Mouse (Mus musculus) lung, adult 2 months (tissue): ENCODE measurements around the gene Skil. TPM values are rescaled to one million over a fixed set of nuclear protein-coding genes. Genes with fewer than 3 reads are reported as not detected.
A peak's percentile ranks its signal among the peaks of the same experiment; 100 is the strongest.

Experiments used
- DNase-seq: peaks from one replicate; pipeline ENCODE4 v3.0.0; 2022
- H3K4me1 ChIP-seq: fragments of 200-500 bp; 2 replicates; pipeline ENCODE4 v1.6.1; 2011; ENCODE audit warnings: low read length; ENCODE audit not compliant: control insufficient read depth, insufficient read depth
- H3K4me3 ChIP-seq: fragments of 200-500 bp; replicated peaks from 2 replicates; pipeline ENCODE3; 2011; ENCODE audit warnings: low read depth, mild to moderate bottlenecking, control low read depth, low read length; ENCODE audit errors: extremely low read depth
- CTCF ChIP-seq: fragments of 200-500 bp; IDR thresholded peaks from 2 replicates; pipeline ENCODE4 v1.5.1; 2011; ENCODE audit warnings: mild to moderate bottlenecking, low read length, control low read depth; ENCODE audit not compliant: insufficient read depth
- POLR2A ChIP-seq: fragments of 200-500 bp; IDR thresholded peaks from 2 replicates; pipeline ENCODE4 v1.6.1; 2011; ENCODE audit warnings: low read depth, mild to moderate bottlenecking, control low read depth, low read length, borderline replicate concordance; ENCODE audit errors: extremely low read depth
- WGBS: fragments of 180-500 bp; shearing (Covaris S2); methylation state at CpG from one replicate; pipeline ENCODE4 v1.1.7; 2018; 5-methylcytosine and 5-hydroxymethylcytosine counted together
- polyA plus RNA-seq: library from polyadenylated mRNA; depleted of rRNA; stranded (reverse); fragments of >200 nt; gene quantifications from 2 replicates; pipeline ENCODE4 v1.2.3, GENCODE M21; 2012

The Skil gene
- polyA plus RNA-seq, 1 experiment: 11.1 TPM

DNA sequence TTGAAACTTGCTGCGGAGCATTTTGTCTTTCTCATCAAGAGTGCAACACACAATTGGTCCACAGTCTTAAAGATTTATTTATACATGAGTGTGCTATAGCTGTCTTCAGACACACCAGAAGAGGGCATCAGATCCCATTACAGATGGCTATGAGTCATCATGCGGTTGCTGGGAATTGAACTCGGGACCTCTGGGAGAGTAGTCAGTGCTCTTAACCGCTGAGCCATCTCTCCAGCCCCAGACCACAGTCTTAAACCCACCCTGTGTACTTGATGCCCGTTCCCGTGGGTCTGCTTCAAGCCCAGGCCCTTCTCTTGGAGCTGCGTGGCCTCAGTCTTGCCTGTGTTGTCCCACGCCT lies 34.1 kb upstream of the Skil start:
- no peak for TF ChIP-seq CTCF
- Histone ChIP-seq H3K4me1 (no peaks in the 10 kb centered on the region), H3K4me3 (no peak overlapping the region)
- 74% methylated on average over 8 of the region's 8 CpGs for WGBS
- no peak for DNase-seq

DNA sequence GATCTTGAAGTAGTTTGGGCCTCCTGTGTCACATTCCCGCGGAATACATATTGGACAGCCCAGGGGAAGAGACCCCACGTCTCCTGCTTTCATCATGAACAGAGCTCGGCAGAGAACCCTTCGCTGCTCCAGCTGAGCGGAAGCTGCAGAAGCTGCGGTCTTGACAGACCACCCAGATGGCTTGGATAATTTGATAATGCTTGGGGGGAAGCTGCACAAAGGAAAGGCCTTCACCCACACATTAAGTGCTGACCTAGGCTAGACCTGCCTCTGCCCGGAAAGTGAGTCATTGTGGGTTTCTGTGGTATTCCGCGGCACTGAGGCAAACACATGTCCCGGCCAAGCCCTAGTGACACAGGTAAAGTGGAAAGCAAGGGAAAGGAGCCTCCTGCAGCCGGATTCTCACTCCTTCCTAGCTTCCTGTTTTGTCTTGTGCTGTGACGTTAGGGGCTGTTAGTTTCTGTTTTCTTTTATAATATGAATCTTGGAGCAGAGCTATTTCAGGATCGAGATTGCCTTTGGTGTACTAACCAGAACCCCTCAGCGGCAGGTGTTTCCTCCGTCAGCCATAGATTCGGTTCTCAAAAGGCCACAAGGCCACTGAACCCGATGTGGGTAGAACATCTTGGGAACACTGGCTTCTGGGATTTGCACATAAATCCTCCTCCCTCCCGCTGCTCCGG lies 33.6 kb upstream of the Skil start:
- DNase-seq: no peak

DNA sequence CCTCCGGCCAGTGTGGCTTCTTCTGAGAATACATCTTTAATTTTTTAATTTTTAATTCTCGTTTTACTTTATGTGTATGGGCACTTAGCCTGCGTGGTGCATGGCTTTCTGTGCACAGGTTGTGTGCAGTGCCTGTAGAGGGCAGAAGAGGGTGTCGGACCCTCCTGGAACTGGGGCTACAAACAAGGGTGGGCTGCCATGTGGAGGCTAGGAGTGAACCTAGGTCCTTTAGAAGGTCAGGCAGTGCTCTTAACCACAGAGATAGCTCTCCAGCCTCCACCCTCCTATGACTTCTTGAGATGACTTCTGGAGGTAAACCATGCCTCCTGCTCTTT lies 33.1 kb upstream of the Skil start:
- WGBS: 65% methylated on average over 4 of the region's 4 CpGs
- TF ChIP-seq POLR2A (no peak), CTCF (peak; percentile 45)
- Histone ChIP-seq H3K4me3 (no peak overlapping the region), H3K4me1 (no peaks in the 10 kb centered on the region)
- no peak for DNase-seq

More for the DNA sequence above, 33.6 kb upstream of the Skil start:
- TF ChIP-seq CTCF: no peak
- TF ChIP-seq POLR2A: no peak
- no peak overlapping the region for H3K4me3 ChIP-seq
- WGBS: 48% methylated on average over 20 of the region's 20 CpGs
- no peaks in the 10 kb centered on the region for H3K4me1 ChIP-seq

DNA sequence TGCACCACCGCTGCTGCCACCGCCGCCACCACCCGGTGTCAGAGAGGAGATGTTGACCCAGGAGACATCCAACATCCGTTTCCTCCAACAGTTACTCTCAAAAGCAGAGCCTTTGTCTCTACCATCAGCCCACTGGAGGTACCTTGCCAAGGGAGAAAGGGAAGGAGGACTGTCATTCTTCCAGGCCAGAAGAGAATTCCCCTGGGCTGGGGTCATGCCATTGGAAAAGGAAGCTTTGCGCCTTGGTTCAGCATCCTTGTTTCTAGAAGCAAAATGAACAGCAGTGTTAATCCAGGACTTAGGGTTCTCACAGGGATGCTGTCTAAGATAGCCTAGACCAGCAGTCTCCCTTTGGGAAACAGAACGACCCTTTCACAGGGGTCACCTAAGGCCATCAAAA lies 32.5 kb upstream of the Skil start:
- no peak for DNase-seq
- WGBS: 69% methylated on average over 7 of the region's 7 CpGs

DNA sequence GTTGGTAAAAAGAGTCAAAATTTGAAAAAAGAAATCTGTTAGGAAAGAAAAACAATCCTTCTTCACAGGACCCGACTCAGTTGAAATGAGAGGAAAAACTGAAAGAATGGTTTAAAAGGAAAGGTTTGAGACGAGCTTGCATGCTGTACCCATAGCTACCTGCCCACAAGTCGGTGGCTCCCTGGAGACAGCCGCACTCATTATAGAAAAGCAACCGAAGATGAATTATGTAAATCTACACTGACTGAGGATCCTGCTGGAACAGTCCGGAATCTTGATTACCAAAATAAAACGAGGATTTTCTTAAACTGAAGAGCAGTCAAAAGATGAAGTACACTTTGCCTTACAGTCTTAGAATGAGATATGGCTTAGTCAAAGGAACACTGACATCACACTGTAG lies 26.4 kb upstream of the Skil start:
- no peak for DNase-seq
- H3K4me1 ChIP-seq: no peaks in the 10 kb centered on the region
- H3K4me3 ChIP-seq: no peak overlapping the region
- WGBS: 83% methylated on average over 7 of the region's 7 CpGs
- TF ChIP-seq POLR2A (no peak), CTCF (no peak)

More for the DNA sequence above, 32.5 kb upstream of the Skil start:
- H3K4me1 ChIP-seq: no peaks in the 10 kb centered on the region
- H3K4me3 ChIP-seq: no peak overlapping the region
- TF ChIP-seq POLR2A (no peak), CTCF (no peak)

DNA sequence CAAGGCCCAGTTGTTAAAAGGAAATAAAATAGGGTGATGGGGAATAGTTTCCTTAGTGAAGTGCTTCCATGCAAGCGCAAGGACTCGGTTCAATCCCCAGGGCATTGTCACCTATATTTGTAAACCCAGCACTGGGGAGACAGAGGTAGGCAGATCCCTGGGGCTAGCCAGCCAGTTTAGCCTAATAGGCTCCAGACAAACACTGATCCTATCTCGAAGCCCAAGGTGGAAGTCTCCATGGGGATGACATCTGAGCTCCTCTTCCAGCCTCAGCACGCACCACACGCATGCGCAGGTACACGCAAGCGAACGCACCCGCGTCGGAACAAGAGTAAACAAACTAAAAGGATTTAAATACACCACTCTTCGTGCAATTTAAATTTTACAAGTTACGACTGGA lies 23.1 kb upstream of the Skil start:
- H3K4me3 ChIP-seq: no peak overlapping the region
- 89% methylated on average over 14 of the region's 14 CpGs for WGBS
- DNase-seq: no peak
- TF ChIP-seq POLR2A: no peak
- peaks cover 9% of the 10 kb centered on the region for H3K4me1 ChIP-seq

DNA sequence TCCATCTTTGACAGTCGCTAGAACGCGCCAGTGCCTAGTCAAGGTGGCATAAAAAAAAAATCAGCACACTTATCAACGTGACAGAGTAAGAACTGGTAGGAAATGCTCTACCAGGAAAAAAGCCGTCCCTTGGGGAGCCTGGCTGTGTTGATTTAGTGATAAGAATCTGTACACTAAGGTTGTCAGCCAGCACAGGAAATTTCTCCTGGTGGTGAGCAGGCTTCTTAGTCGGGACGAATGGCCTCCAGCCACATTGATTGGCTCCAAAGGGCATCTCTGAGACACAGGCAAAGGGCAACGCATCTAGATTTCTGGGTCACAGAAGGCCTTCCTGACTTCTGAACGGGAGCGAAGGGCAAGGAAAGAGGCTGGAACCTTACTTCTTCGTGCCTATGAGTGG lies 19.1 kb upstream of the Skil start:
- peaks cover 9% of the 10 kb centered on the region for H3K4me1 ChIP-seq
- no peak for TF ChIP-seq CTCF
- no peak for TF ChIP-seq POLR2A
- 39% methylated on average over 11 of the region's 11 CpGs for WGBS
- DNase-seq: no peak
- H3K4me3 ChIP-seq: no peak overlapping the region

DNA sequence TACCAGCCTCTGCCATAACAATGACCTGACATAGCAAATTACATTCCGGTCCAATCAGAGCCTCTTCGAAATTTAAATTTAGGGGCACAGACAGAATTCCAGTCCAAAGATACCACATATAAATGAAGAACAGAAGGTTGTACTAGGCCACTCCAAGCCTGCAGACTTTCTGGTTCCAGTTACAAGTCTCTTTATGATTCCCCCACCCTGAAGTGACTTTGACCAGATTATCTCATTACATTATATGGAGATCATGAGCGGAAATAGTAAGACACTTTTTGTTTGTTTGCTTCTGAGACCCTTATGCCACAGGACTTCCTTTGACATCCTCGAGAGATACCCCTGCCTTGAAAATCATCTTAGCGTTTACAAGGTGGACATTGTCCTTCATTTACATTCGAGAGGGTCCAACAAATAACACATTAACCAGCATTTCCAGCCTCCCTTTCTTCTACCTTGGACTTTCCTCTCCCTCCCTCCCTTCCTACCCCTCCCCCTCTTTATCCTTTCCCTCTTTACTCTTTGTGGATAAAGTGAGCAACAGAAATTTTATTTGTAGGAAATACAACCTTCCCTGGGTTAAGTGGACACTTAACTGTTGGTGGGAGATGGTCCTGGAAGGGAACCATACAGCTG lies 17.7 kb upstream of the Skil start:
- TF ChIP-seq CTCF: no peak
- no peak for TF ChIP-seq POLR2A
- 93% methylated on average over 6 of the region's 6 CpGs for WGBS
- DNase-seq: no peak
- Histone ChIP-seq H3K4me3 (no peak overlapping the region), H3K4me1 (peaks cover 9% of the 10 kb centered on the region)

DNA sequence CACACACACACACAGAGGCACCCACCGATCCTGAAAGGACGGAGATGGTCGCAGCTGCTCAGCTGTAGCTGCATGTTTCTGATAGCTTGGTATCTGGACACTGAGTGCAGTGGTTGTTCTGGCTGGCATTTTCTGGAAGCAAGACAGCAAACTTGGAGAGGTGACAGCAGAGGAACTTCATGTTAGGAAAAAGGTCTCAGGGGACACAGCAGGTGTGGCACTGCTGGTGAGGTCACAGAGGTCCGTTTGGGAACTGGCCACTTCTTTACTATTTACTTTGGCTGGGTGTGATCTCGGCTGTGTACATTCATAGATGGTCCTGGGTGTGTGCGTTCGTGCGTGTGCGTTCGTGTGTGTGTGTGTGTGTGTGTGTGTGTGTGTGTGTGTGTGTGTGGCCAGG lies 15.4 kb upstream of the Skil start:
- Histone ChIP-seq H3K4me1 (peaks cover 13% of the 10 kb centered on the region), H3K4me3 (no peak overlapping the region)
- 49% methylated on average over 10 of the region's 10 CpGs for WGBS
- TF ChIP-seq CTCF: no peak
- no peak for TF ChIP-seq POLR2A
- DNase-seq: no peak

DNA sequence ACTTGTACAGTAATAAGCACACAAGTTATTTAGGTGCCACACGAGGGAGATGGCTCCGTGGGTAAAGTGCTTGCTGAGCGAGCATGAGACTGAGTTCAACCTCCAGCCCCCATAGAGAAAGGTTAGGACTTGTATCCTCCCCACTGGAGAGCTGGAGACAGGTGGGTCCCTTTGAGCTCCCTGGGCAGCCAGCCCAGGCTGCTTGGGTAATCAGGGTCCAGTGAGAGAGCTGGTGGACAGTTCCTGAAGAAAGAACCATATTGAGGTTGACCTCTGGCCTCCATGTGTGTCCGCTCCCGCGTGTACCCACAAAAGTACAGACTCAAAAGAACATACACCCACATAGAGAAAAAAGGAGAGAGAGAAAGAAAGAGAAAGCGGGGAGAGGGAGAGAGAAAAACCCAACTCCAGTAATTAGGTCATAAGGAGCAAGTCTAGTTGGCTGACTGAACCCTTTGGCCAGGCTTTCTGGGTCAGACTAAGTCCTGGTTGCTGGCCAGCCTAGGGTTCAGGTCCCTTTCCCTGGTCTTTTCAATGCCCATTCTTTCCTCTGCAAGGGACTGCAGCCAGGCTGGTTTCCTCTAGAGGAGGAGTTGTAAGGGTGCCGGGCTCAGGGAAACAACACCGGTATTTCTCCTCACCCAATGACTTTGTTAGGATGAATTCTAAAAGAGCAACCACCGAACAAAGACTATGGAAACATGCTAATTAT lies 13.9 kb upstream of the Skil start:
- Histone ChIP-seq H3K4me3 (no peak overlapping the region), H3K4me1 (peaks cover 9% of the 10 kb centered on the region)
- TF ChIP-seq CTCF (no peak), POLR2A (no peak)
- WGBS: 70% methylated on average over 10 of the region's 10 CpGs
- no peak for DNase-seq
